Mouse (Mus musculus) liver, postnatal 0 days (tissue): ENCODE measurements around the gene Cd93.

Experiments
- CTCF ChIP-seq: sonication (generic); IDR thresholded peaks from 2 replicates; pipeline ENCODE4 v1.5.1; 2016; ENCODE audit warnings: antibody characterized with exemption, low read depth
- EP300 ChIP-seq: IDR thresholded peaks from 2 replicates; pipeline ENCODE4 v1.6.1; 2016; ENCODE audit warnings: antibody characterized with exemption, low read depth, mild to moderate bottlenecking

DNA sequence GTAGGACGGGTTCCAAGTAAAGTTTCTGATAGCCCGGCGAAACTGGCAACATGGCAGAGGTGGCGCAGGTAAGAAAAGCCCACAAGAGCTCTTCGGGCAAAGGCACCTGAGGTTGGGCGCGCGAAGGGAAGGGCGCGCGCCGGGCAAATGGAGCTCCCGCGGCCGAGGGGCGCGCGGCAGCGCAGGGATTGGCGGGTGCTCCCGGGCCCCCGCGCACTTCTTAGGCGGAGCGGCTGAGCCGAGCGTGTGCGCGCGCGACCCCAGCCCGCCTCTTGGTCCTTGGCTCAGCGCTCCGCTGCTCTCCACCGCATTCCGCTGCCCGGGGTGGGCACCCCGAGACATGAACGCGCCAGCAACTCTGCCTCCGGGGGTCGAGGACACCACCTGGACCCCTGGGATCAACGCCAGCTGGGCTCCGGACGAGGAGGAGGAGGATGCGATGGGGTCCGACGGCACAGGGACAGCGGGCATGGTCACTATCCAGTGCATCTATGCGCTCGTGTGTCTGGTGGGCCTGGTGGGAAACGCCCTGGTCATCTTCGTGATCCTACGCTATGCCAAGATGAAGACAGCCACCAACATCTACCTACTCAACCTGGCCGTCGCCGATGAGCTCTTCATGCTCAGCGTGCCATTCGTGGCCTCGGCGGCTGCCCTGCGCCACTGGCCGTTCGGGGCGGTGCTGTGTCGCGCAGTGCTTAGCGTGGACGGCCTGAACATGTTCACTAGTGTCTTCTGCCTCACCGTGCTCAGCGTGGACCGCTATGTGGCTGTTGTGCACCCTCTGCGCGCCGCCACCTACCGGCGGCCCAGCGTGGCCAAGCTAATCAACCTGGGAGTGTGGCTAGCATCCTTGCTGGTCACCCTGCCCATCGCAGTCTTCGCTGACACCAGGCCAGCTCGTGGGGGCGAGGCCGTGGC lies 48.0 kb downstream of the Cd93 start, which contains the start of gene Sstr4:
- TF ChIP-seq EP300, result no peak
- peak; percentile 71 for TF ChIP-seq CTCF
